Mouse (Mus musculus) induced T-regulatory cell, adult 2 months (primary cell): ENCODE data around the gene Gm38655.
"Not testable (repeated sequence)": the region's sequence is repeated elsewhere in the genome, so short reads cannot be mapped to it uniquely, and the experiment has no call there.

ENCODE experiments used
- DNase-seq: peaks from one replicate; pipeline ENCODE4 v3.0.0-alpha.2; 2012; ENCODE audit warnings: low read depth

Gene Gm38655

GRCm38 (mm10) chr17:25175411-25175810 lies at the start of gene Gm38655:
TSS of gene Gm38655 (minus strand) at chr17:25175471.
- no peak for DNase-seq

GRCm38 (mm10) chr17:25224586-25225222 lies 49.4 kb upstream of the Gm38655 start:
- DNase-seq: peak; percentile 93

- DNase-seq: peak; percentile 77
Observed at GRCm38 (mm10) chr17:25222951-25223601, 47.8 kb upstream of the Gm38655 start.

DNA sequence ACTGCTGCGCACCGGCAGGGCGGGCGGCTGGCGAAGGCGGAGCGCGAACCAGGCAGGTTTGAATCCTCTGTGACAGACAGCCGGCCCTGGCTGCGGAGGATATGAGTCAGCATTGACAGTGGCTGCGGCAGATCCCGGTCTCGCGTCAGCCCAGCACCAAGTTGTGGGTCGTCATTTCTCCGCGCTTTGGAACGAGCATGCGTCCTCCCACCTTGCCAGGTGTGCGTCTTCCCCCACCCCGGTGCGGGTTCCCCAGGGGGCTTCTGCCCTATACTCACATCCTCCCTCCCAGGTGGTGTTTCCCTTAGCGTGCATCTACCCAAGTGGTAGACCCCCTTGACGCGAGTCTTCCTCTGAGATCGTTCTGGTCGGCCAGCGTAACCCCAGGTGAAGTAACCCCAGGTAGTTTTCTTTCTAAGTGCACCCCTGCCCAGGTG lies 47.3 kb upstream of the Gm38655 start:
- DNase-seq: not testable (repeated sequence)

DNA sequence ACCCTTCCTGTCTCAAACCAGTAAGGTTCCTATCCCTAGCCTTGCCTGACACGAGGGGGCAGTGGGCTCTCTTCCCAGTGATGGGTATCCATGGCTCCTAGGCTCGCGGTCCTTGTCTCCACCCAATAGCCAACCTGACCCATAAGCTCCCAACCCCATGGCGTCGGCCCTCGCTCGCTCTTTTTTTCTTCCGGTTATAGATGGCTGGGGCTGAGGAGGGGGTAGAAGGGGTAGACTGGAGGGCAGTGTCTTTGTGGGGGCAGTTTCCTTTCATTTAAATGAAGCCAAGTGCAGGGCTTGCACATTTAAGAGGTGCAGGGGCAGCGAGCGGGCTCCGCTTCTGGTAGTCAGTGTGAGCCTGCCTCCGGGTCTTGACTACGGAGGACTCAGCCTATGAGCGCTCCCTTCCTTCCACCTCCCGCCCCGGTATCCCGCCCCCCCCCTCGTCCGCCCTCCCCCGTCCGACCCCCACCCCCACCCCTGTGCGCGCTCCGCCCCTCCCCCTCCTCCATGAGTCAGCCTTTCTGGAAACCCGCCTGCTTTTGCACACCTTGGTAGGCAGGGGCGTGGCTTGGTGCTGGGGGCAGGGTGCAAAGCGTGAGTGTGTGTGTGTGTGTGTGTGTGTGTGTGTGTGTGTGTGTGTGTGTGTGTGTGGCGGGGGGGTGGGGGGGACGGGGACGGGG lies 46.7 kb upstream of the Gm38655 start:
- peak; percentile 93 for DNase-seq

DNA sequence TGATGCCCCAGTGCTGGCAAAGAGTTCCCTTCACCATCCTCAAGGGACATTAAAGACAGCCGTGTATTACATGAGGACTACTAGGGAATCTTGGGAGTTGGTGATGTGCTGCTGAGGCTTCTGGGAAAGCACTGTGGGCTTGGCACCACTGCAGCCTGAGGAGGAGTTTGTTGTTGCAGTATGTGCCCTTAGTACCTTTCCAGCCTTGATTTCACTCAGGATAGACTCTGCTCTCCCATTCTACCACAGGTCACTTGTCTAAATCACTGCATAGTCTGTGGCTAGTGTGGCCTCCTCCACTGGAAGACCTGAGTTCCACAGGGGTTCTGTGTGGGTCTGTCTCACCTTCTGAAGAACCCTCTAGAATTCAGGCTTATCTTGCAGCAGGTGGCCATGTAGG lies 45.5 kb upstream of the Gm38655 start:
- DNase-seq: peak; percentile 28

DNA sequence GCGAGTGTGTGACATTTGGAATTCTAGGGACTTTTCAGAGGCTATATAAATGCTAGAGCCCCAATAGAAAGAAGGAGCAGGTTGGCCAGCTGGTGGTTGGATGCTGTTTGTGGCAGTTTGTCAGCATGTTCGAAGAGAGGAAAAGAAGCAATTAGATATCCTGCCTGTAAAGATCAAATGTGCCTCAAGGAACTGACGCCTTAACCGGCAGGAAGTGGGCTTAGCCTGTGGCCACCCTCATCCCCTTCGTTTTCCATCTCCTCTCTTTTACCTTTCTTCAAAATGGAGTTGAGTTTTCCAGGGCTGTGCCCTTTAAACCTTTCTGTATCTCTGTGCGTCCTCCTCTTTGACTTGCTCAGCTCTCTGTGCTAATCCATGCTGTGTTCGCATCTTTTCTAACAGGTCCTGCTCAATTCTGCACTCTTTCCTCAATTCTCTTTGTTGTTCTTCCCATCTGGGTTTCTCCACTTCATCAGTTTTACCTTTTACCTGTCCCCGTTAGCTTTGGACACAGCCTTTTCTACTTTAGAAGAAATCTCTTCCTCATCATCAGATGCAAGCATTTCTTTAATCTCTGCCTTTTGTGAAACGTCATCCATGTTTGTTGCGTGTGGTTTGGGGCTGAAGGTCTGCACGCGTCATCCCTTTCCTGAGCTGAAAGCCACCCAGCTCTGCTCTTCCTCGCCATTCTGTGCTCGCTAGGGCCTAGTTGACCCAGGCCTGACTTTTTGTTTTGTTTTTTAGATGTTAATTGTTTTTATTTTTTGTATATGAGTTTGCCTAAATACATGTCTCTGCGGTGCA lies 44.4 kb upstream of the Gm38655 start:
- DNase-seq: peak; percentile 77

GRCm38 (mm10) chr17:25218967-25219366 lies 43.7 kb upstream of the Gm38655 start:
- no peak for DNase-seq

GRCm38 (mm10) chr17:25215431-25215830 lies 40.2 kb upstream of the Gm38655 start:
- DNase-seq: no peak

- DNase-seq: no peak
Observed at GRCm38 (mm10) chr17:25211705-25212104, 36.4 kb upstream of the Gm38655 start.

DNA sequence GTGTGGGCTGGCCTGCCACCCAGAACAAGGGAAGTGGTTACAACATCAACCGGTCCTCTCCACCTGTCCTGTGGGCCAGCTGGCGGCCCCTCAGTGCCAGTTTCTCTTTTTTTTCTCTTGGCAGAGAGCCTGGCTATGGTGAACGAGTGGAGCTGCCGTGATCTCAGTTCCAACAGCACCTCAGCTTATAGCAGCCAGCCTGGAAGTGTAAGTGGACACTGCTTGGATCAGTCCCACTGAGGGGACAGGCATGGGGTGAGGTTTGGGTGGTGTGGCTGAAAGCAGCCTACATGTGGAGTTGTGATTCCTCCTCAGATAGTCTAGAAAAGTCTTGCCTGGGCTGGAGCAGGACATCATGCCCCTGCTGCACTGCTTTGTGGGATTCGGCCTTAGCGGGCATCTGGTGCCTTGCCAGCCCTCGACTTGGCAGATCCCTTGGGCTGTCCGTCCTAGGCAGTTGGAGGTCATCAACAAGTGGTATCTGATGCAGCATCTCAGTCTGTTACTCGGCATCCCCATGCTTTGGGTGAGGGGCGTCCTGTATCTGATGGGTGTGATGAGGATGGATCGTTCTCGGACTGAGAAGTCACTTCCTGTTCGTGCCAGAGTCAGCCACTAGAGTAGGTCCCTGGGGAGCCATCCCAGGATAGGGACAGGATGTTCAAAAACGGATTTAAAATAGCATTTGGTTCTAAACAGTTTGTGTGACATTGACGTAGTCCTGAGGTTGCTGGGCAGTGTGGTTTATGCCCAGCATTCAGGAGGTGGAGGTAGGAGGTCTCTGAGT lies 35.6 kb upstream of the Gm38655 start:
- DNase-seq: no peak

DNA sequence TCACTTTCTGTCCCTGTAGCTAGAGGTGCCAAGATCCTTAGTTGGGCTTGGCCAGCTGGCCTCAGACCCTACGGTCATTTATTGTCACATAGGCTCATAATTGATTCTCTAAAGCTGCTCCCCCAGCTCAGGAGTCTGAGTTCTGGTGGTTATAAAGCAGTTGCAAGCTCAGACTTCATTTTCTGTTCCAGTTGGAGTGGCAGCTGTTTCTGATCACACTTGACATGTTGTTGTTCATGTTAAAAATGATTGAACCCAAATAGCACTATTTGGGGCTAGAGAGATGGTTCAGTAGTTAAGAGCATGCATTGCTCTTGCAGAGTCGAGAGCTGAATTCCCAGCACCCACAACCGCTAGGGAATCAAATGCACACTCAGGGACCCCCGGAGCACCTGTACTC lies 34.7 kb upstream of the Gm38655 start:
- no peak for DNase-seq

GRCm38 (mm10) chr17:25202401-25202800 lies 27.1 kb upstream of the Gm38655 start:
- no peak for DNase-seq

DNA sequence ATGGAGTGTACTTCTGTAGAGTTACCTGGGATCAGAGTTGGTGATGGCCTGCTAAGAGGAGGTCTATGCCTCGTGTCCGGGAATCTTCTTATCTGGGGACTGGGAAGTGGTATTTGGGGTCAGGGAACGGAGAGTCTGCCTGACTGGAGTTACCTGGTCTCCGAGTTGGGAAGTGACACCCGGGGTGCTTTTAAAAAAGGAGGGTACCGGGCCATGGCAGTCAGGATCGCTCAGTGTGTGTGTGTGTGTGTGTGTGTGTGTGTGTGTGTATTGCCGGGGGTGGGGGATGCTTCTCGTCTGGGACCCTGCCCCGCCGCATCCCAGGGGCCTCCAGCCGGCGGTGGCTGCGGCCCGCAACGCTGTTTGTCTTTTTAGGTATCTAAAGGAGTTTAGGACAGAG lies 13.8 kb upstream of the Gm38655 start:
- DNase-seq: no peak

- DNase-seq: peak; percentile 82
Observed at GRCm38 (mm10) chr17:25188150-25189031, 13.1 kb upstream of the Gm38655 start, which contains the start of gene Unkl. TSS of gene Unkl (plus strand) at chr17:25188397.

DNA sequence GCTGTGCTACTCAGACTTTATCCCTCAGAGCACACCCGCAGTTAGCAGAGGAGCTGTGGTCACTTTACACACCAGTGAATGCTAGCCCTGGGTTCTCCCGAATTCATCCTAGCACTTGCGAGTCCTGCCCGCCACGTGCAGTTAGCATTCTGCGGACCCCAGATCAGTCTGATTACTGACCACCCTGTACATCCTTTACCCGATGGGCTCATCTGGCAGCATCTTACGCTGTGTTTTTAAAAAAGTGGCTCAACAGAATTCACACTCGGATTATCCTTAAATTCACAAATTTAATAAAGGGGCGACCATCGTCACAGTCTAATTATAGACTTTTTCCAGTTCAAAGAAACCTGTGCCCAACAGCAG lies 12.5 kb upstream of the Gm38655 start:
- DNase-seq: no peak

DNA sequence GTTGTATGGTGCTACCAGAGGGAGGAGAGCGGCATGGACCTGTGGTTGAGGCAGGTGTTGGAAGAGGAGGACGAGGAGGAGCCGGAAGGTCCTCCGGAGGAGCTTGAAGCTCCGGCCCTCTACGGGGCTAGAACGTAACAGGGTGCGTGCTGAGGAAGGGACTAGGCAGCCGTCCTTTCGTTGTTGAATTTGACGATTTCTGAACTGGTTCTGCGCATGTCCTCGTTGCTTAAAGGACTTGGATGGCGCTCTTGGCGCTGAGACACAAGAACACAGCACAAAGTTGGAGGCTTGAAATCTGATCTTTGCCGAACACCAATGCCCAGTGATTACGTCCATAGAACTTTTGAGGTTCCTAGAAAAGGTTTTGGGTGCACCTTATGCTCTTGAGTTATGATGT lies 9.7 kb upstream of the Gm38655 start:
- peak; percentile 62 for DNase-seq

DNA sequence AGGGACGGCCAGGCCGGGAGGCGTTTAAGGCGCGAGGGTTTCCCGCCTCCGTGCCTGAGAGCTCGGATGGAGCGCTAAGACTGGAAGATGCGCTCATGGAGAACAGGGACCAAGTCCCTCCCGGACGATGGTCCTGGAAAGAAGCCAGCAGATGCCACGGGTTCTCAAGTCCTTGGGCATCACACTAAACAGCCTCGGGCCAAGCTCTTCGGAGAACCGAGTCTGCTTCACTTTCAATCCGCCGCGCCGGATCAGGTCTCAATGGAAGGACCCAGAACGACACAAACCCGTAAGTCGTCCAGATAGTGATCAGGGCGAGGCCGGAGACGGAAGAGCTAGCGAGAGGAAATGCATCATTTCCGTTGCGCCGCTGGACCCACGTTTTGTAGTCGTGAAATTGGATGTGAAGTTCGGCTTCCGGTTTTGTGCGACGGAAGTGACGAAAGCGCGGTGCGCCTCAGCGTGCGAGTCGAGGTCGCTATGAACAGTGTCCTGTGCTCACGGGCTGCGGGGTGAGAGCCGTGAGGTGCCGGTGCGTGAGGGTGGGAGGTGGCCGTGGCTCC lies 8.9 kb upstream of the Gm38655 start, which contains the start of gene BC003965:
Gene BC003965, plus strand, starts transcription at position 426 of the 563 bp plus-strand sequence.
- peak; percentile 100 for DNase-seq

- DNase-seq: peak; percentile 48
Observed at GRCm38 (mm10) chr17:25183232-25183631, 8.0 kb upstream of the Gm38655 start.

- no peak for DNase-seq
Observed at GRCm38 (mm10) chr17:25172558-25172957, 2.7 kb downstream of the Gm38655 start.
